Mouse (Mus musculus): ENCODE results near the gene Nck1. TPM values are rescaled to one million over a fixed set of nuclear protein-coding genes. Genes with fewer than 3 reads are reported as not detected.

The Nck1 gene
- total RNA-seq, 2 experiments from 2014 or later = 33.1 to 35.6 TPM

GRCm38 (mm10) chr9:100531296-100531695 lies 14.6 kb downstream of the Nck1 start:
- intact Hi-C loops (cut with DNase I) = no loop called here

GRCm38 (mm10) chr9:100525225-100525624 lies 20.7 kb downstream of the Nck1 start:
- no peak for DNase-seq (ENCODE audit: extremely low spot score in 1 of 2, low spot score in 2 of 2)
- intact Hi-C loops (cut with DNase I) = loop anchor here (10.0 kb wide), 1 partner anchor 630 kb away; no protein-coding TSS in a partner anchor
- Histone ChIP-seq H3K4me3 (no peak overlapping the region), H3K27ac (no peak overlapping the region)
- TF ChIP-seq CTCF (IDR thresholded peaks at IDR 0.05) = no peak

More at GRCm38 (mm10) chr9:100531296-100531695, 14.6 kb downstream of the Nck1 start:
- TF ChIP-seq CTCF (IDR thresholded peaks at IDR 0.05) = no peak
- Histone ChIP-seq H3K4me3 (no peak overlapping the region), H3K27ac (no peak overlapping the region)
- DNase-seq (ENCODE audit: extremely low spot score in 1 of 2, low spot score in 2 of 2) = no peak

GRCm38 (mm10) chr9:100522029-100522428 lies 23.9 kb downstream of the Nck1 start:
- intact Hi-C loops (cut with DNase I) = loop anchor here (5.0 to 10.0 kb wide), 2 partner anchors 395 to 633 kb away; no protein-coding TSS in a partner anchor
- no peak for DNase-seq (ENCODE audit: extremely low spot score in 1 of 2, low spot score in 2 of 2)
- no peak for TF ChIP-seq CTCF (IDR thresholded peaks at IDR 0.05)
- Histone ChIP-seq H3K27ac (no peak overlapping the region), H3K4me3 (no peak overlapping the region)

GRCm38 (mm10) chr9:100520586-100520985 lies 25.3 kb downstream of the Nck1 start:
- Histone ChIP-seq H3K4me3 (no peak overlapping the region), H3K27ac (no peak overlapping the region)
- peak; percentile 22 to 32 for DNase-seq (ENCODE audit: extremely low spot score in 1 of 2, low spot score in 2 of 2)
- intact Hi-C loops (cut with DNase I) = loop anchor here (1.0 to 10.0 kb wide), 4 partner anchors 26 to 634 kb away; partner anchors contain the start of gene Nck1
- peak; percentile 77 for TF ChIP-seq CTCF (IDR thresholded peaks at IDR 0.05)

GRCm38 (mm10) chr9:100520012-100520411 lies 25.9 kb downstream of the Nck1 start:
- intact Hi-C loops (cut with DNase I) = loop anchor here (1.0 to 10.0 kb wide), 4 partner anchors 27 to 635 kb away; partner anchors contain the start of gene Nck1
- Histone ChIP-seq H3K27ac (no peak overlapping the region), H3K4me3 (no peak overlapping the region)
- TF ChIP-seq CTCF (IDR thresholded peaks at IDR 0.05) = peak; percentile 49
- no peak for DNase-seq (ENCODE audit: extremely low spot score in 1 of 2, low spot score in 2 of 2)

GRCm38 (mm10) chr9:100507581-100507980 lies 38.4 kb downstream of the Nck1 start:
- TF ChIP-seq CTCF (IDR thresholded peaks at IDR 0.05) = no peak
- intact Hi-C loops (cut with DNase I) = no loop called here

GRCm38 (mm10) chr9:100506652-100507051 lies 39.3 kb downstream of the Nck1 start:
- TF ChIP-seq CTCF (IDR thresholded peaks at IDR 0.05) = no peak
- no peak for DNase-seq (ENCODE audit: extremely low spot score in 1 of 2, low spot score in 2 of 2)
- H3K27ac ChIP-seq = peak overlapping the region; percentile 11; the same call in 1 of the 2 replicates
- intact Hi-C loops (cut with DNase I) = no loop called here
- no peak overlapping the region for H3K4me3 ChIP-seq

More at GRCm38 (mm10) chr9:100507581-100507980, 38.4 kb downstream of the Nck1 start:
- no peak for DNase-seq (ENCODE audit: extremely low spot score in 1 of 2, low spot score in 2 of 2)
- Histone ChIP-seq H3K4me3 (no peak overlapping the region), H3K27ac (no peak overlapping the region)

- no peak for DNase-seq (ENCODE audit: extremely low spot score in 1 of 2, low spot score in 2 of 2)
- H3K27ac ChIP-seq = no peak overlapping the region
- intact Hi-C loops (cut with DNase I) = no loop called here
- H3K4me3 ChIP-seq = no peak overlapping the region; the same call in 1 of the 2 replicates
- TF ChIP-seq CTCF (IDR thresholded peaks at IDR 0.05) = no peak
Observed at GRCm38 (mm10) chr9:100505498-100505897, 40.4 kb downstream of the Nck1 start.

GRCm38 (mm10) chr9:100493611-100494261 lies 52.2 kb downstream of the Nck1 start:
- TF ChIP-seq CTCF (IDR thresholded peaks at IDR 0.05) = peak; percentile 44
- no peak for DNase-seq (ENCODE audit: extremely low spot score in 1 of 2, low spot score in 2 of 2)
- intact Hi-C loops (cut with DNase I) = no loop called here
- Histone ChIP-seq H3K4me3 (no peak overlapping the region), H3K27ac (no peak overlapping the region)

- intact Hi-C loops (cut with DNase I) = no loop called here
- Histone ChIP-seq H3K27ac (no peak overlapping the region), H3K4me3 (no peak overlapping the region)
- no peak for DNase-seq (ENCODE audit: extremely low spot score in 1 of 2, low spot score in 2 of 2)
- no peak for TF ChIP-seq CTCF (IDR thresholded peaks at IDR 0.05)
Observed at GRCm38 (mm10) chr9:100491424-100491823, 54.5 kb downstream of the Nck1 start.

- no peak overlapping the region for H3K4me3 ChIP-seq
- TF ChIP-seq CTCF (IDR thresholded peaks at IDR 0.05) = no peak
- intact Hi-C loops (cut with DNase I) = no loop called here
- DNase-seq (ENCODE audit: extremely low spot score in 1 of 2, low spot score in 2 of 2) = no peak
- no peak overlapping the region for H3K27ac ChIP-seq
Observed at GRCm38 (mm10) chr9:100488969-100489368, 57.0 kb downstream of the Nck1 start.

- intact Hi-C loops (cut with DNase I) = no loop called here
- no peak overlapping the region for H3K27ac ChIP-seq
- DNase-seq (ENCODE audit: extremely low spot score in 1 of 2, low spot score in 2 of 2) = no peak
- TF ChIP-seq CTCF (IDR thresholded peaks at IDR 0.05) = no peak
- no peak overlapping the region for H3K4me3 ChIP-seq
Observed at GRCm38 (mm10) chr9:100488056-100488713, 57.7 kb downstream of the Nck1 start.

All from left cerebral cortex, adult 2 months (tissue).